ENCODE assay signal across 9 mouse cellular contexts in genomic region chr15:85896284-85896683, GRCm38 (mm10). TPM values are rescaled to one million over a fixed set of nuclear protein-coding genes. Genes with fewer than 3 reads are reported as not detected.
A peak's percentile ranks its signal among the peaks of the same experiment; 100 is the strongest.
DNase-seq lines count a peak whose midpoint lies in the region; ATAC-seq and TF ChIP-seq lines count a peak whose summit lies in the region.
"Had no signal": no experiment of that assay in that cellular context is flagged by ENCODE, and none has a peak within 500 bp of the region (broad histone marks: within the 10 kb centered on the region; RNA-seq: fewer than 3 reads in every experiment).

No protein-coding gene starts in this region.

- H3K27me3 ChIP-seq in C2C12 (ENCODE audit: control insufficient read depth, insufficient read depth, insufficient read length) = no peaks in the 10 kb centered on the region

- no peaks in the 10 kb centered on the region for H3K79me2 ChIP-seq in C2C12 (ENCODE audit: control insufficient read depth, insufficient read depth)

- no peak overlapping the region for H3ac ChIP-seq in C2C12 (ENCODE audit: control insufficient read depth, insufficient read length, low read depth)

- H3K79me3 ChIP-seq in C2C12 (ENCODE audit: low read depth) = no peaks in the 10 kb centered on the region

- peak; percentile 87 for ATAC-seq in granulocyte monocyte progenitor cell, adult 5-6 weeks (replicated peaks; ENCODE audit: poor library complexity, severe bottlenecking)

- peak; percentile 90 for TF ChIP-seq CTCF in C2C12 (IDR thresholded peaks at IDR 0.05; ENCODE audit: control insufficient read depth, insufficient read depth, insufficient read length)

- DNase-seq in adrenal gland, adult 18-20 months (ENCODE audit: low spot score in 2 of 2) = peak; percentile 75 to 84
- peak; percentile 87 for DNase-seq in embryo, embryonic 10.5 days (ENCODE audit: low spot score)
- DNase-seq in kidney, postnatal 14 days = peak; percentile 81
- DNase-seq in lung, adult 18-20 months = peak; percentile 64 to 77
- peak; percentile 73 for DNase-seq in retina, adult 2 months (ENCODE audit: low read depth, low spot score)
- DNase-seq in thymus, postnatal 0 days (ENCODE audit: low spot score) = peak; percentile 84

- H3K4me3 ChIP-seq in C2C12 (ENCODE audit: insufficient read depth, poor library complexity, severe bottlenecking) = no peak overlapping the region
- H3K4me3 ChIP-seq: erythroblast, embryonic 14.5 days had no signal

- H3K36me3 ChIP-seq in C2C12 (ENCODE audit: control insufficient read depth, insufficient read depth) = peaks cover 41% of the 10 kb centered on the region

TF ChIP-seq in C2C12, 6 proteins besides CTCF, POLR2A, EP300 and RAD21:
- TF ChIP-seq FOSL1 (IDR thresholded peaks at IDR 0.05; ENCODE audit: insufficient read depth, low read length, poor library complexity, severe bottlenecking) (no peak), CEBPB (IDR thresholded peaks at IDR 0.05; ENCODE audit: low read depth) (no peak), MYOD1 (IDR thresholded peaks at IDR 0.05; ENCODE audit: control insufficient read depth, insufficient read length, low read depth) (no peak), USF1 (IDR thresholded peaks at IDR 0.05; ENCODE audit: low read depth) (no peak), MAX (IDR thresholded peaks at IDR 0.05) (no peak), MYOG (IDR thresholded peaks at IDR 0.05; ENCODE audit: control insufficient read depth, extremely low read depth, insufficient read length) (no peak)

RNA-seq across cellular contexts. Expression of gene Trmu, which starts 17.2 kb away (rescaled TPM):
- 10.4 TPM for polyA plus RNA-seq in C2C12 (2012; fragmentation: generic; extraction: Trizol)
- 10 to 100 TPM; 25.0 to 32.7 TPM for total RNA-seq in adrenal gland, adult 18-20 months (2021)
- total RNA-seq in granulocyte monocyte progenitor cell, adult 5-6 weeks (2014; fragmentation: Nextera tagmentation) = 17.2 and 32.2 TPM in 2 replicates
- 22.3 and 28.7 TPM in 2 replicates for total RNA-seq in granulocyte monocyte progenitor cell, adult 5-6 weeks (2017)
- 33.9 and 34.3 TPM in 2 replicates for polyA plus RNA-seq in thymus, postnatal 0 days (2015; fragmentation: Nextera tagmentation; extraction: Ambion mirVana)

RNA-seq across cellular contexts. Expression of gene Gtse1, which starts 36.7 kb away (rescaled TPM):
- polyA plus RNA-seq in C2C12 (2012; fragmentation: generic; extraction: Trizol) = 60.7 TPM
- total RNA-seq in adrenal gland, adult 18-20 months (2021) = under 1 TPM; 0.58 to 0.70 TPM
- total RNA-seq in granulocyte monocyte progenitor cell, adult 5-6 weeks (2014; fragmentation: Nextera tagmentation) = 7.9 and 13.6 TPM in 2 replicates
- 19.5 and 20.0 TPM in 2 replicates for total RNA-seq in granulocyte monocyte progenitor cell, adult 5-6 weeks (2017)
- polyA plus RNA-seq in thymus, postnatal 0 days (2015; fragmentation: Nextera tagmentation; extraction: Ambion mirVana) = 27.0 and 27.4 TPM in 2 replicates

Comparison
In these comparisons a context has a peak if more than half of its experiments do, and no peak if none do; other contexts are left out.
1. RNA of gene Gtse1, which starts 36.7 kb away (total RNA-seq): 7.9 to 20.0 TPM in granulocyte monocyte progenitor cell, adult 5-6 weeks; 0.58 to 0.70 TPM in adrenal gland, adult 18-20 months; every median in the first group is over 4 times any median in the second.
2. Peak in every context shown above with its lines, with median percentiles within 50 percentile points of each other: DNase-seq.